Mouse (Mus musculus) Patski (cell line): ENCODE data around the gene Rpl18a. TPM values are rescaled to one million over a fixed set of nuclear protein-coding genes. Genes with fewer than 3 reads are reported as not detected.

Source experiments
- ATAC-seq: fragments of 100-300 bp; one replicate; pipeline ENCODE4 v1.8.0; 2021
- CTCF ChIA-PET: fragments of 350-600 bp; sonication (Branson Sonifier 250); formaldehyde crosslinking; loops from one replicate; lab custom pipeline; 2022; ENCODE audit warnings: inconsistent platforms; lab: Charles Lee
- POLR2A ChIA-PET: fragments of 350-600 bp; sonication (Branson Sonifier 250); formaldehyde crosslinking; loops from one replicate; lab custom pipeline; 2022; ENCODE audit warnings: antibody characterized with exemption, inconsistent platforms; lab: Charles Lee
- DNase-seq: peaks from one replicate; pipeline ENCODE4 v3.0.0-alpha.2; 2011; ENCODE audit warnings: low read depth, low spot score
- H3K27me3 ChIP-seq: fragments of 371-371 bp; one replicate; pipeline ENCODE4 v1.5.1; 2021
- CTCF ChIP-seq: fragments of 100-300 bp; IDR thresholded peaks from one replicate; pipeline ENCODE4 v1.5.1; 2021
- in situ Hi-C: fragments of 300-500 bp; cut with MboI; formaldehyde crosslinking; loops from 3 replicates; pipeline ENCODE4 v1.11.1; 2018; ENCODE audit warnings: low pct_unique_long_range_greater_than_20kb, mixed read lengths
- polyA plus RNA-seq: library from polyadenylated mRNA; unstranded; gene quantifications from one replicate; pipeline ENCODE4 v1.2.3, GENCODE M21; 2021

Rpl18a gene
- polyA plus RNA-seq, 1 experiment from 2014 or later = 1,930 TPM

DNA sequence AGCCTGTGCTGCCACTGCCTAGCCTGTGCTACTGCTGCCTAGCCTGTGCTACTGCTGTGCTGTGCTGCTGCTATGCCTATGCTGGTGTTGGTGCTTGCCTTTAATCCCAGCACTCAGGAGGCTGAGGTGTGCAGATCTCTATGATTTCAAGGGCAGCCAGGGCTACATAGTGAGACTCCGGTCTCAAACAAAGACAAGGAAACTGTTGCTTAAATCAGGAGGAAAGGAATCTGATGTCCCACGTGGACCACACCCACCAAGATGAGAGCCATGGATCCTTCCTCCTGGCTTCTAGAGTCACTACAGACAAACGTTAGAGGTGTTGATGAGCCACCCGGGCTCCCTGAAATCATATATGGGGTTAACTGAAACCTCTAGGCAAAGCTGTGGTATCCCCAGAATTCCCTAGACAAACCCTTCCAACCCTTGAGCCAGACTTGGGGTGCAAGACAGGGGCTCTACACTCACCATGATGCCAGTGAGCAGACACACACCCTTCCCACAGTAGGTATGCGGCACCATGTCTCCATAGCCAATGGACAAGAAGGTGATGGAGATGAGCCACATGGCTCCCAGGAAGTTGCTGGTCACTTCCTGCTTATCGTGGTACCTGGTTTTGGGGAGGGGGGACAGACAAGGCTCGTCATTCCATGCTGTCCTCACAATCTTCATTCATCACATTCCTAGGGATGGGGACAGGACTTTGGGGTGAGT is 46.9 kb downstream of the Rpl18a start:
- no peaks in the 10 kb centered on the region for H3K27me3 ChIP-seq
- no peak for TF ChIP-seq CTCF
- no peak for ATAC-seq
- in situ Hi-C loops = no loop called here
- DNase-seq = no peak
- ChIA-PET POLR2A (no interaction called here), CTCF (interaction anchor here (0.8 kb wide), 1 partner anchor 19 kb away, joined by 4 read pairs; no protein-coding TSS in a partner anchor)

DNA sequence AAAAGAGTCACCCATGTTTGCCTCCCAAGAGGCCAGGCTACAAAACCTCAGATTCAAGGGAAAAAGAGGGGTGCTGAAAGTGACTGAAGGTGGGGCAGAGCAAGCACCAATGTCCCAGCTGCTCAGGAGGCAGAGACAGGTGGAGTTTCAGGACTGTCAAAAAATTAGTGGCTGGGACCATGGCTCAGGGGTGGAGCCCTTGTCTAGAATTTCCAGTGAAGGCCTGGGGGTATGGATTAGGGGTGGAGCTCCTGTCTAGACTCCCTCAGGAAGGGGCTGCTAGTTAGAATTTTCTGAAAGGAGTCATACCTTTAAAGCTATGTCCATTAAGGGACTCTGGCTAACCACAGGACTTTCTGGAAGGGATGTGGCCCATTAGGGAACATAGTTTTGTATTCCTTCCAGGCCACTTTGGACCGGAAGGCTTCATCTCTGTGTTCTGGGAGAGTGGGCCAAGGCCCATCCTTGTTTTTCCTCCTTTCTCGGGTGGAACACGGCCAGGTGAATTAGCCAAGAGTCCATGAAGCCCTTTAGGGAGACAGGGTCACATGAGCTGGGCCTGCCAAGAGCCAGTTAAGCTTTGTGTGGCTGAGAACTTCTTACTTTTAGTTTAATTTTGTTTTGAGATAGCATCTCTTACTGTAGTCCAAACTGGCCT is 47.8 kb downstream of the Rpl18a start:
- no peak for DNase-seq
- no peaks in the 10 kb centered on the region for H3K27me3 ChIP-seq
- no peak for ATAC-seq
- TF ChIP-seq CTCF = no peak
- in situ Hi-C loops = no loop called here
- ChIA-PET CTCF (interaction anchor here (0.7 to 0.8 kb wide), 2 partner anchors 9 to 20 kb away, joined by 3 to 4 read pairs; no protein-coding TSS in a partner anchor), POLR2A (no interaction called here)

DNA sequence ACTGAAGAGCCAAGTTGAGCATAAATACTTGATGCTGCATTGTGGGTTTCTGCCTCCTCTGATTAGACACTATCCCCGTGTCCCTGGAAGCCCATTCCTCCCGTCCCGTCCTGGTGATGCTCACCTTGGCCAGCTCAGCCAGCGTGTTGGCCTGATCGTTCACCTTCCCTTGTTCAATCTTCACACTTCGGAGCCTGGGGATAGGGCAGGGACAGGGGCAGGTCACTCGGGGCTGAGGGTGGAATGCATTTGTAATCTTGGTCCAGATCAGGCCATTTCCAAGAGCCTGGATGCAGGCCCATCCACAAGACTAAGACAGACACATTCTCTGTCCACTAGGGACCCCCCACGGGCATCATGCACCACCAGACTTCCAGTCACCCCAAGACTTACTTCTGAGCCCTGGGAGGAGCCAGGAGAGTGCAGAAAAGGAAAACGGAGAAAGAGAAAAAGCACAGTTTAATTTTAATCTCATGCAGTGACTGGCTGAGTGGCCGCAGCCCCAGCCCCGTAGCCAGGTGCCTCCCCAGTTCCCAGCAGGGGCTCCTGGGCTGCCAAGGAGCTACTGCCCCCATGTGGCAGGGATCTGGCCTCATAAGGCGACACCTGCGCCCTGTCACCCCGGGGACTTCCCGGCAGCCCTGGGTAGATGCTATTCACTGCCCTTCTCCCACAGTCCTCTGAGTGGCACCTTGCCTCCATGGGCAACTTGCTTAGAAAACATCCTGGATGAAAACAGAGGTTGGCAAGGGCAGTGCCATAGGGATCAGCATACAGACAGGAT is 50.6 kb downstream of the Rpl18a start:
- ATAC-seq (no peak), DNase-seq (no peak)
- CTCF ChIA-PET = interaction anchor here (1.5 to 3.8 kb wide), 3 partner anchors 22 to 23 kb away, joined by 5 to 58 read pairs (median 10); no protein-coding TSS in a partner anchor
- in situ Hi-C loops = no loop called here
- no peaks in the 10 kb centered on the region for H3K27me3 ChIP-seq
- TF ChIP-seq CTCF = no peak
- POLR2A ChIA-PET = no interaction called here

DNA sequence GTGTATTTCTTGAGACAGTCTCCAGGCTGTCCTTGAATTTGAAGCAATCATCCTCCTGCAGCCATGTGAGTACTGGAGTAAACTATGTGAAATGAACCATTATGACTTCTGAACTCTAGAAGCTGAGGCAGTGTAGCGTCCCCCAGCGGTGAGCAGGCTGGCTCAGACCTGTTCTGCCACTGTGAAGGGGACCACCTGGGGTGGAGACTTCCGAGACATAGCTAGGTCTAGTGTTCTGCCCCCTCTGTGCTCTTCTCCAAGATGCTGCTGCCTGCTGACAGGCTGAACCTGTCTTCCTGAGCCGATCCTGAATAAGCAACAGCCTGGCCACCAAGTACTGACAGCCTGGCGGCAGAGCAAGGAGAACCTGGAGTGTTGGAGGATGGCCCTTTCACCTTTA is 52.1 kb downstream of the Rpl18a start:
- ChIA-PET CTCF (interaction anchor here (0.6 to 3.8 kb wide), 20 partner anchors 8 to 82 kb away, joined by 3 to 58 read pairs (median 7); partner anchors contain the start of genes Ccdc124 and Il12rb1), POLR2A (interaction anchor here (0.6 to 1.2 kb wide), 5 partner anchors 12 to 37 kb away, joined by 3 to 6 read pairs (median 4); partner anchors contain the start of gene Kcnn1)

More for the DNA sequence above, 52.1 kb downstream of the Rpl18a start:
- H3K27me3 ChIP-seq = no peaks in the 10 kb centered on the region
- no peak for TF ChIP-seq CTCF
- in situ Hi-C loops = no loop called here
- ATAC-seq = no peak
- no peak for DNase-seq

Other genes with a start within 250 kb of the Rpl18a start
- 116 TPM for gene Pgpep1, start 237.0 kb downstream of the Rpl18a start, polyA plus RNA-seq
- gene Lsm4, start 224.2 kb downstream of the Rpl18a start, polyA plus RNA-seq = 189 TPM
- gene Jund, start 198.5 kb downstream of the Rpl18a start, polyA plus RNA-seq = 376 TPM
- gene Iqcn, start 194.0 kb downstream of the Rpl18a start, polyA plus RNA-seq = 0.06 TPM
- gene Gm3336, start 178.9 kb downstream of the Rpl18a start, polyA plus RNA-seq = 1.1 TPM
- 15.0 TPM for gene Pde4c, start 173.7 kb downstream of the Rpl18a start, polyA plus RNA-seq
- 35.0 TPM for gene Rab3a, start 142.7 kb downstream of the Rpl18a start, polyA plus RNA-seq
- 85.2 TPM for gene Mpv17l2, start 136.5 kb downstream of the Rpl18a start, polyA plus RNA-seq
- gene Pik3r2, start 120.7 kb downstream of the Rpl18a start, polyA plus RNA-seq = 110 TPM
- 30.4 TPM for gene Mast3, start 92.4 kb downstream of the Rpl18a start, polyA plus RNA-seq
- gene Il12rb1, start 89.0 kb downstream of the Rpl18a start, polyA plus RNA-seq = 0.80 TPM
- gene Arrdc2, start 57.7 kb downstream of the Rpl18a start, polyA plus RNA-seq = 6.8 TPM
- 8.0 TPM for gene Kcnn1, start 34.2 kb downstream of the Rpl18a start, polyA plus RNA-seq
- gene Ccdc124, start 23.5 kb downstream of the Rpl18a start, polyA plus RNA-seq = 67.5 TPM
- gene Slc5a5, start 4.7 kb downstream of the Rpl18a start, polyA plus RNA-seq = 0.08 TPM
- 50.9 TPM for gene Map1s, start 8.5 kb upstream of the Rpl18a start, polyA plus RNA-seq